Mouse (Mus musculus) midbrain, embryonic 12.5 days (tissue): ENCODE results near the gene Pknox2. TPM values are rescaled to one million over a fixed set of nuclear protein-coding genes. Genes with fewer than 3 reads are reported as not detected.

Experiments
- ATAC-seq: fragments of 200-750 bp; cut with Nextera tagmentation; 2 replicates; pipeline ENCODE4 v1.8.0; 2017; ENCODE audit warnings: low read depth, moderate TSS enrichment, moderate library complexity; ENCODE audit not compliant: low FRiP score
- H3K27ac ChIP-seq: fragments of 300-500 bp; sonication (generic); replicated peaks from 2 replicates; pipeline ENCODE4 v1.5.1; 2016; ENCODE audit warnings: mild to moderate bottlenecking
- H3K27me3 ChIP-seq: fragments of 300-500 bp; sonication (generic); 2 replicates; pipeline ENCODE4 v1.6.1; 2016; ENCODE audit warnings: mild to moderate bottlenecking
- H3K36me3 ChIP-seq: fragments of 300-500 bp; sonication (generic); 2 replicates; pipeline ENCODE4 v1.6.1; 2016
- H3K4me1 ChIP-seq: fragments of 300-500 bp; sonication (generic); 2 replicates; pipeline ENCODE4 v1.6.1; 2016
- H3K4me2 ChIP-seq: fragments of 300-500 bp; sonication (generic); replicated peaks from 2 replicates; pipeline ENCODE4 v1.6.1; 2016; ENCODE audit warnings: mild to moderate bottlenecking, moderate library complexity
- H3K4me3 ChIP-seq: fragments of 300-500 bp; sonication (generic); 2 replicates; pipeline ENCODE4 v1.5.1; 2016; ENCODE audit warnings: mild to moderate bottlenecking
- H3K9ac ChIP-seq: fragments of 300-500 bp; sonication (generic); replicated peaks from 2 replicates; pipeline ENCODE4 v1.6.1; 2016; ENCODE audit warnings: mild to moderate bottlenecking, moderate library complexity
- H3K9me3 ChIP-seq: fragments of 300-500 bp; sonication (generic); 2 replicates; pipeline ENCODE4 v1.6.1; 2016; ENCODE audit warnings: mild to moderate bottlenecking
- WGBS: fragments of 180-500 bp; shearing (Covaris S2); methylation state at CpG from one replicate; pipeline ENCODE4 v1.1.7; 2016; 5-methylcytosine and 5-hydroxymethylcytosine counted together
- polyA plus RNA-seq: library from polyadenylated mRNA; unstranded; fragments of >200 nt; fragmentation: Nextera tagmentation; extraction: Ambion mirVana; gene quantifications from 2 replicates; pipeline ENCODE4 v1.2.1, GENCODE M21; 2016

The Pknox2 gene
- polyA plus RNA-seq, 1 experiment from 2014 or later, result 33.7 TPM

- no peaks in the 10 kb centered on the region for H3K27me3 ChIP-seq
- no peak overlapping the region for H3K4me2 ChIP-seq
- H3K36me3 ChIP-seq, result no peaks in the 10 kb centered on the region
- H3K4me1 ChIP-seq, result peaks cover 32% of the 10 kb centered on the region
- no peaks in the 10 kb centered on the region for H3K9me3 ChIP-seq
- ATAC-seq, result peak; percentile 16; the same call in 1 of the 2 replicates
- no peak overlapping the region for H3K9ac ChIP-seq
- H3K27ac ChIP-seq, result no peak overlapping the region
- H3K4me3 ChIP-seq, result no peak overlapping the region
- WGBS, result 69% methylated on average over 8 of the region's 8 CpGs
Observed at GRCm38 (mm10) chr9:37066732-37067472, 80.3 kb downstream of the Pknox2 start.

GRCm38 (mm10) chr9:37061627-37062026 lies 85.6 kb downstream of the Pknox2 start:
- no peaks in the 10 kb centered on the region for H3K9me3 ChIP-seq
- WGBS, result 53% methylated on average over 2 of the region's 2 CpGs
- H3K4me2 ChIP-seq, result no peak overlapping the region
- peaks cover 11% of the 10 kb centered on the region for H3K4me1 ChIP-seq
- H3K4me3 ChIP-seq, result no peak overlapping the region
- no peak overlapping the region for H3K9ac ChIP-seq
- no peaks in the 10 kb centered on the region for H3K36me3 ChIP-seq
- no peak for ATAC-seq
- no peaks in the 10 kb centered on the region for H3K27me3 ChIP-seq
- no peak overlapping the region for H3K27ac ChIP-seq

DNA sequence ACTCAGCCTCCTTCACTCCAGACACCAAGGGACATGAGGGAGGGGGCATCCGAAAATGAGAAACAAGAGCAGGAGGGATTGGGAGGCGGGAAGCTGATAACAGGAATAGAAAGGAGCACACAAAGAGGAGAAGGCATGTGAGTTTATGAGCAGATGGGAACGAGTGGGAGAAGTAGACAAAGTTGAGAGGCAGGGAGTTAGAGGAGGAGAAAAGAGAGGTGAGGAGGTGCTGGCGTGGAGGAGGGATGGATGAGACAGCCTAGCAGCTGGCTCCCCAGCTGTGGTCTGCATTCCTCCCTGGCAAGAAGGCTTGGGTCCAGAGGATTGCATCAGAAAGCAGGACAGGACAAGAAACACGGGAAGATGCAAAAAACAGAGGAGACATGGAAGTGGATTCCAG lies 92.5 kb downstream of the Pknox2 start:
- WGBS, result 3% methylated on average over 5 of the region's 5 CpGs
- peak overlapping the region; percentile 49 for H3K4me2 ChIP-seq
- no peaks in the 10 kb centered on the region; the same call in 1 of the 2 replicates for H3K27me3 ChIP-seq
- H3K4me3 ChIP-seq, result no peak overlapping the region; the same call in 1 of the 2 replicates
- H3K9me3 ChIP-seq, result no peaks in the 10 kb centered on the region
- H3K9ac ChIP-seq, result 0 out of 2 replicates have a peak overlapping the region, but pooled peaks have one; percentile 24
- H3K27ac ChIP-seq, result peak overlapping the region; percentile 81
- peaks cover 34% of the 10 kb centered on the region for H3K4me1 ChIP-seq
- H3K36me3 ChIP-seq, result no peaks in the 10 kb centered on the region
- no peak for ATAC-seq

DNA sequence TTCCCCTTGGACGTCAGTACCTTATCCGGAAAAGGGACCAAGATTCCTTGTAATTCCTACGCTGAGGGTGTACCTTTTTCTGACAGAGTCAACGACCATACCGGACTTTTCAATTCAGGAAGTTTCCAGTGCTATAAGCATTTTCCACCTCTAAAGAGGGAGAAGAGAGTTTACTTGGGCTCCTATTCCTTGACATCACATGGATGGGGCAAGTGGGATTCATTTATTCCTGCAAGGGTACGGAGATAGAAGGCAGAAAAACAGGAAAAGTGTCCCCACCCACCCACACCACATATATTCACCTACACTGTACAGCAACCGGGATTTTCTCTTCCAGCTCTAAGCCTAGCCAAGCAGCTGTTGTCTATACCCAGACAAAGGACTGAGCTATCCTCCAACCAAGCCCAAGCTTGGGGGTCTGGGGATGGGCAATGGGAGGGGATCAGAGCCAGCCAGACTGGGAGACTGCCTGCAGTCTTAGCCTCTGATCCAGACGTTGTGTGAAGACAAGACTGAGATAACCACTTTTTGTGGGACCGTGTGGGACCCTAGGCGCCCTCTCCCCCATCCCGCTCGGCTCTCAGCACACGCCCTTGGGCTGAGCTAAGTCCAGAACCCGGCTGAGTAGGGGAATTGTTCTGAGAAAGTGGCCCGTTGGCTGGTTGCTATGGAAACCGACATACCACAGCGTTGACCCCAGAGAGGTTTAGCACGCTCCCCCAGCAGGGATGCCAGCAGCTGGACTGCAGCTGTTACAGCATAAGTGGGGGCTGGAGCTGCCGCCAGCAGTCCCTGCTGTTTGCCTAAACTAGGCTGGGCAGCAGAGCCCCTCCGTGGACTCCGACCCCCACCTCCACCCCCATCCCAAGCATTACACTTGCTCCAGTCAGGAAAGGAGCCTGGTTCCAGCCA lies 93.3 kb downstream of the Pknox2 start:
- Histone ChIP-seq H3K36me3 (no peaks in the 10 kb centered on the region), H3K9me3 (no peaks in the 10 kb centered on the region), H3K9ac (peak overlapping the region; percentile 24; the same call in 1 of the 2 replicates), H3K4me2 (peak overlapping the region; percentile 49), H3K4me3 (peak overlapping the region; percentile 15; the same call in 1 of the 2 replicates), H3K27ac (peak overlapping the region; percentile 81), H3K4me1 (peaks cover 39% of the 10 kb centered on the region), H3K27me3 (no peaks in the 10 kb centered on the region; the same call in 1 of the 2 replicates)
- 9% methylated on average over 21 of the region's 21 CpGs for WGBS
- ATAC-seq, result peak; percentile 88

GRCm38 (mm10) chr9:37053041-37053440 lies 94.2 kb downstream of the Pknox2 start:
- H3K4me1 ChIP-seq, result peaks cover 40% of the 10 kb centered on the region
- no peaks in the 10 kb centered on the region for H3K36me3 ChIP-seq
- no peak for ATAC-seq
- no peak overlapping the region for H3K9ac ChIP-seq
- no peaks in the 10 kb centered on the region; the same call in 1 of the 2 replicates for H3K27me3 ChIP-seq
- H3K4me2 ChIP-seq, result no peak overlapping the region
- no peaks in the 10 kb centered on the region for H3K9me3 ChIP-seq
- no peak overlapping the region for H3K4me3 ChIP-seq
- 26% methylated on average over 6 of the region's 6 CpGs for WGBS
- H3K27ac ChIP-seq, result peak overlapping the region; percentile 81

- no peak for ATAC-seq
- no peak overlapping the region for H3K4me3 ChIP-seq
- peaks cover 41% of the 10 kb centered on the region for H3K4me1 ChIP-seq
- H3K9ac ChIP-seq, result no peak overlapping the region
- H3K27ac ChIP-seq, result no peak overlapping the region
- H3K9me3 ChIP-seq, result no peaks in the 10 kb centered on the region
- no peaks in the 10 kb centered on the region for H3K36me3 ChIP-seq
- WGBS, result 95% methylated on average over 4 of the region's 4 CpGs
- H3K27me3 ChIP-seq, result no peaks in the 10 kb centered on the region; the same call in 1 of the 2 replicates
- no peak overlapping the region for H3K4me2 ChIP-seq
Observed at GRCm38 (mm10) chr9:37051669-37052068, 95.5 kb downstream of the Pknox2 start.

DNA sequence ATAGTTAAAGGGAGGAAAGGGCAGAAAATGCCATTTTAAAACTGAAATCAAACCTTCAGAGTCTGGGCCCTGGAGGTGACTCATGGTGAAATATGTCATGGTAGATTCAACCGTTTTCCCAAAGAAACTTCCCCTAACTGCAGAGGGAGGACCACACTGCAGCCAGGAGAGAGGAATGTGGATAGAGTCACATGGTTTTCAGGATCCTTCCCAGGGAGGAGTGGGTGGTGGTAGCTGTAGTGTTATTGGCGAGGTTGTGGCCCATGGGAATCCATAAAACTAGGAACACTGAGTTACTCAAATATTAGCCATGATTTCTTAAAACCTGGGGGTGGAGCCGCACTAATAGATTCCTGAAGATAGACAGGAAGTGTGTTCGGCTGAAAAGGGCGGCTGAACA lies 99.7 kb downstream of the Pknox2 start:
- H3K4me2 ChIP-seq, result no peak overlapping the region
- 76% methylated on average over 5 of the region's 5 CpGs for WGBS
- H3K9me3 ChIP-seq, result no peaks in the 10 kb centered on the region
- H3K36me3 ChIP-seq, result no peaks in the 10 kb centered on the region
- no peak overlapping the region for H3K9ac ChIP-seq
- no peaks in the 10 kb centered on the region; the same call in 1 of the 2 replicates for H3K27me3 ChIP-seq
- H3K4me3 ChIP-seq, result no peak overlapping the region
- peaks cover 14% of the 10 kb centered on the region for H3K4me1 ChIP-seq
- no peak for ATAC-seq
- no peak overlapping the region for H3K27ac ChIP-seq

- H3K9ac ChIP-seq, result no peak overlapping the region
- H3K27me3 ChIP-seq, result no peaks in the 10 kb centered on the region
- no peaks in the 10 kb centered on the region for H3K9me3 ChIP-seq
- no peak overlapping the region for H3K4me2 ChIP-seq
- no peak for ATAC-seq
- H3K4me3 ChIP-seq, result no peak overlapping the region
- no peaks in the 10 kb centered on the region for H3K36me3 ChIP-seq
- H3K4me1 ChIP-seq, result peaks cover 13% of the 10 kb centered on the region; the same call in 1 of the 2 replicates
- H3K27ac ChIP-seq, result no peak overlapping the region
- 80% methylated on average over 1 of the region's 1 CpGs for WGBS
Observed at GRCm38 (mm10) chr9:37045875-37046274, 101.3 kb downstream of the Pknox2 start.

GRCm38 (mm10) chr9:37044165-37044564 lies 103.0 kb downstream of the Pknox2 start:
- H3K9me3 ChIP-seq, result no peaks in the 10 kb centered on the region
- no peak overlapping the region for H3K9ac ChIP-seq
- no peak overlapping the region for H3K27ac ChIP-seq
- 97% methylated on average over 1 of the region's 1 CpGs for whole genome bisulfite sequencing
- ATAC-seq, result no peak
- no peak overlapping the region for H3K4me3 ChIP-seq
- peaks cover 20% of the 10 kb centered on the region; the same call in 1 of the 2 replicates for H3K4me1 ChIP-seq
- H3K4me2 ChIP-seq, result no peak overlapping the region
- H3K36me3 ChIP-seq, result no peaks in the 10 kb centered on the region
- H3K27me3 ChIP-seq, result no peaks in the 10 kb centered on the region

- H3K9me3 ChIP-seq, result no peaks in the 10 kb centered on the region
- H3K9ac ChIP-seq, result no peak overlapping the region
- 72% methylated on average over 3 of the region's 3 CpGs for WGBS
- ATAC-seq, result no peak
- H3K4me2 ChIP-seq, result no peak overlapping the region
- H3K36me3 ChIP-seq, result no peaks in the 10 kb centered on the region
- peaks cover 26% of the 10 kb centered on the region for H3K4me1 ChIP-seq
- peak overlapping the region; percentile 1; the same call in 1 of the 2 replicates for H3K27ac ChIP-seq
- H3K4me3 ChIP-seq, result no peak overlapping the region
- no peaks in the 10 kb centered on the region for H3K27me3 ChIP-seq
Observed at GRCm38 (mm10) chr9:37038859-37039258, 108.3 kb downstream of the Pknox2 start.

DNA sequence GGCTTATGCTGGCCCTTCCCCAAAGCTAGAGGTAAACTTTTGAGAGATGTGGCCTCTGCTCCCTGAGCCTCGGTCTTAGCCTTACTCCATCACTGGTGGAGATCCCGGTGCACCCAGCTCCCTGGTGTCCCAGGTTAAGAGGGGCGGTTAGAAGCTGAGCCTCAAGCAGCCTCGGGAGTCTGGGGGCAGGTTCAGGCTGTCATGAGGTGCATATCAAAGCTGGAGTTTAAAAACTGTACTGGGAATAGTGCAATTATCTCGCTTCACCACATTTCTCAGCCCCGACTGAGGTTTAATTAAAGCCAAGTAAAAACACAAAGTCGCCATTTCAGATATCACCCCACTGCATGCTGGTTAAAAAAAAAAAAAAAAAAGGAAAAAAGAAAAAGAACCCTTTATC lies 108.8 kb downstream of the Pknox2 start:
- no peaks in the 10 kb centered on the region for H3K9me3 ChIP-seq
- no peaks in the 10 kb centered on the region for H3K36me3 ChIP-seq
- no peaks in the 10 kb centered on the region for H3K27me3 ChIP-seq
- no peak for ATAC-seq
- H3K4me1 ChIP-seq, result peaks cover 26% of the 10 kb centered on the region
- 48% methylated on average over 7 of the region's 7 CpGs for WGBS
- no peak overlapping the region for H3K4me3 ChIP-seq
- H3K4me2 ChIP-seq, result no peak overlapping the region
- H3K27ac ChIP-seq, result 0 out of 2 replicates have a peak overlapping the region, but pooled peaks have one; percentile 32
- no peak overlapping the region for H3K9ac ChIP-seq

GRCm38 (mm10) chr9:37037405-37037804 lies 109.8 kb downstream of the Pknox2 start:
- H3K27me3 ChIP-seq, result no peaks in the 10 kb centered on the region
- peaks cover 26% of the 10 kb centered on the region for H3K4me1 ChIP-seq
- no peak overlapping the region for H3K9ac ChIP-seq
- no peak overlapping the region for H3K27ac ChIP-seq
- no peaks in the 10 kb centered on the region for H3K36me3 ChIP-seq
- WGBS, result 87% methylated on average over 12 of the region's 12 CpGs
- no peak for ATAC-seq
- no peak overlapping the region for H3K4me2 ChIP-seq
- no peaks in the 10 kb centered on the region for H3K9me3 ChIP-seq
- H3K4me3 ChIP-seq, result no peak overlapping the region
